Mouse (Mus musculus) heart, adult 2 months (tissue): ENCODE data around the gene Plk2.

ENCODE experiments used
- CTCF ChIP-seq: fragments of 200-600 bp; IDR thresholded peaks from 2 replicates; pipeline ENCODE4 v1.8.1; 2022; ENCODE audit warnings: antibody characterized with exemption, mild to moderate bottlenecking, moderate library complexity
- EP300 ChIP-seq: fragments of 200-500 bp; IDR thresholded peaks from 2 replicates; pipeline ENCODE4 v1.6.1; 2011; ENCODE audit warnings: low read depth, low read length, control low read depth; ENCODE audit not compliant: insufficient read depth
- POLR2A ChIP-seq: fragments of 200-500 bp; IDR thresholded peaks from 2 replicates; pipeline ENCODE4 v1.6.1; 2011; ENCODE audit warnings: mild to moderate bottlenecking, low read depth, low read length, control low read depth; ENCODE audit not compliant: insufficient read depth

DNA sequence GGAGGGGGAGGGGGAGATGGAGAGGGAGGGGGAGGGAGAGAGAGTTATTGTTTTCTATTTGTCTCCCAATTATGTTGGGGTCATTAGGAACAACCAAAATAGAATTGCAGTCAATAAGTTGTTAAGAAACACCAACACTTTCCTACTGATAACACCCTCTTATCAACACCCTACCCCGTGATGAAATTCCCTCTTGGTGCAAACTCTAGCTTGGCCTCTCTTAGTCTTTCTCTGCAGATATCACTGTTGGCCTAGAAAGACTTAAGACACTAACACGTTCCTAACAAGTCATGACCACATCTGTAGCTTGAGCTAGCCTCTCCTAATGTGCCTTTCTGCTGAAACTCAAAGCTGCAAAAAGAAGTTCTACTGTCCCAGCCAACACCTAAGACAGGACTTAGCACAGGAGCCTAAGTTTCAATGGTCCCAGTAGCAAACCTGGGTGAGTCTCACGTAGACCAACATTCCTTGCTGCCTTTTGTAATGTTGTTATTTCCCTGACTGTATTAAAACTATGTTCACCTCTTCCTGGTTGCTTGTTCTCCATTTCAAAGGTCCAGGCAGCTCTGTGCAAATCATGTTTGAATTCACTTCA lies 26.8 kb upstream of the Plk2 start:
- no peak for TF ChIP-seq CTCF
- no peak for TF ChIP-seq POLR2A
- TF ChIP-seq EP300 = no peak
